Mouse (Mus musculus) CH12.LX (cell line): ENCODE measurements around the gene Fxyd2.

Source experiments
- CHD2 ChIP-seq: IDR thresholded peaks from 2 replicates; pipeline ENCODE4 v1.6.1; 2011; ENCODE audit warnings: low read length, improper control_type of control experiment
- CTCF ChIP-seq, 2 experiments: IDR thresholded peaks in 1 of 2; conservative IDR thresholded peaks in 1 of 2; 2 replicates each; pipeline ENCODE4 v1.5.1; 2011 to 2012; ENCODE audit warnings: low read depth in 2 of 2, low read length in 2 of 2, improper control_type of control experiment in 1 of 2, inconsistent platforms in 1 of 2, mild to moderate bottlenecking in 1 of 2, moderate library complexity in 1 of 2
- EP300 ChIP-seq: IDR thresholded peaks from 2 replicates; pipeline ENCODE4 v1.6.1; 2011; ENCODE audit warnings: low read length, improper control_type of control experiment
- JUN ChIP-seq: IDR thresholded peaks from 2 replicates; pipeline ENCODE4 v1.6.1; 2011; ENCODE audit warnings: low read depth, mild to moderate bottlenecking, low read length, improper control_type of control experiment, moderate library complexity; ENCODE audit not compliant: insufficient read depth
- MAFK ChIP-seq: IDR thresholded peaks from 2 replicates; pipeline ENCODE4 v1.6.1; 2011; ENCODE audit warnings: low read length, improper control_type of control experiment; ENCODE audit not compliant: insufficient replicate concordance
- MAX ChIP-seq: IDR thresholded peaks from 2 replicates; pipeline ENCODE4 v1.6.1; 2011; ENCODE audit warnings: low read length, improper control_type of control experiment
- MAZ ChIP-seq: IDR thresholded peaks from 2 replicates; pipeline ENCODE4 v1.6.1; 2012; ENCODE audit warnings: low read depth, mild to moderate bottlenecking, inconsistent platforms, low read length, improper control_type of control experiment, moderate library complexity
- MEF2A ChIP-seq: IDR thresholded peaks from 2 replicates; pipeline ENCODE4 v1.6.1; 2014; ENCODE audit warnings: low read depth, mild to moderate bottlenecking, inconsistent platforms, low read length, improper control_type of control experiment, borderline replicate concordance
- NRF1 ChIP-seq: IDR thresholded peaks from 2 replicates; pipeline ENCODE4 v1.6.1; 2014; ENCODE audit warnings: low read depth, mild to moderate bottlenecking, inconsistent platforms, low read length, improper control_type of control experiment, moderate library complexity
- PAX5 ChIP-seq: IDR thresholded peaks from 2 replicates; pipeline ENCODE4 v1.6.1; 2012; ENCODE audit warnings: low read length, inconsistent platforms, mixed read lengths
- POLR2A ChIP-seq: IDR thresholded peaks from 2 replicates; pipeline ENCODE4 v1.6.1; 2011; ENCODE audit warnings: low read depth, mild to moderate bottlenecking, improper control_type of control experiment, low read length
- RCOR1 ChIP-seq: conservative IDR thresholded peaks from 2 replicates; pipeline ENCODE4 v1.6.1; 2012; ENCODE audit warnings: low read depth, mild to moderate bottlenecking, inconsistent platforms, low read length, improper control_type of control experiment
- UBTF ChIP-seq: IDR thresholded peaks from 2 replicates; pipeline ENCODE4 v1.6.1; 2012; ENCODE audit warnings: low read depth, mild to moderate bottlenecking, inconsistent platforms, low read length, improper control_type of control experiment, moderate library complexity
- USF1 ChIP-seq: IDR thresholded peaks from 2 replicates; pipeline ENCODE4 v1.6.1; 2014; ENCODE audit warnings: low read depth, mild to moderate bottlenecking, inconsistent platforms, low read length, improper control_type of control experiment

- TF ChIP-seq CHD2 (no peak), CTCF (conservative IDR thresholded peaks at IDR 0.05 in 1 of 2, IDR thresholded peaks at IDR 0.05 in 1 of 2; ENCODE audit: low read depth in 2 of 2, low read length in 2 of 2) (no peak), MAZ (no peak), USF1 (no peak), POLR2A (no peak), EP300 (no peak), MEF2A (no peak), UBTF (no peak), PAX5 (no peak), NRF1 (no peak), JUN (no peak), MAX (no peak), MAFK (no peak), RCOR1 (no peak)
Observed at GRCm38 (mm10) chr9:45371337-45371707, 28.1 kb upstream of the Fxyd2 start.
